Mouse (Mus musculus) erythroblast, embryonic 14.5 days (primary cell): Measurements from ENCODE around the gene Iqck. TPM values are rescaled to one million over a fixed set of nuclear protein-coding genes. Genes with fewer than 3 reads are reported as not detected.

Source experiments
- H3K27me3 ChIP-seq: 2 replicates; pipeline ENCODE4 v1.6.1; 2012; ENCODE audit warnings: inconsistent platforms; ENCODE audit not compliant: control insufficient read depth
- H3K36me3 ChIP-seq: 2 replicates; pipeline ENCODE4 v1.6.1; 2012; ENCODE audit warnings: mild to moderate bottlenecking, inconsistent platforms; ENCODE audit not compliant: control insufficient read depth
- H3K4me1 ChIP-seq: 2 replicates; pipeline ENCODE4 v1.6.1; 2012; ENCODE audit warnings: inconsistent platforms; ENCODE audit not compliant: control insufficient read depth
- H3K4me3 ChIP-seq: replicated peaks from 2 replicates; pipeline ENCODE3; 2012; ENCODE audit warnings: moderate library complexity, mild to moderate bottlenecking, inconsistent platforms
- H3K9me3 ChIP-seq: 2 replicates; pipeline ENCODE4 v1.6.1; 2012; ENCODE audit warnings: low read length, inconsistent platforms, mixed read lengths; ENCODE audit not compliant: control insufficient read depth
- GATA1 ChIP-seq: IDR thresholded peaks from 2 replicates; pipeline ENCODE4 v1.6.1; 2012; ENCODE audit warnings: low read length, inconsistent platforms, mixed read lengths
- TAL1 ChIP-seq: IDR thresholded peaks from 3 replicates; pipeline ENCODE4 v1.6.1; 2012; ENCODE audit warnings: low read length, inconsistent platforms, mixed read lengths
- polyA plus RNA-seq: library from polyadenylated mRNA; stranded (reverse); fragments of >175 nt; gene quantifications from 2 replicates; pipeline ENCODE4 v1.2.3, GENCODE M21; 2012

Gene Iqck
- polyA plus RNA-seq, 1 experiment = 0.01 TPM

GRCm38 (mm10) chr7:118935306-118935705, 79.8 kb downstream of the Iqck start:
- no peaks in the 10 kb centered on the region for H3K4me1 ChIP-seq
- H3K9me3 ChIP-seq = no peaks in the 10 kb centered on the region
- no peaks in the 10 kb centered on the region for H3K27me3 ChIP-seq
- H3K36me3 ChIP-seq = no peaks in the 10 kb centered on the region
- TF ChIP-seq GATA1 (no peak), TAL1 (no peak)
- no peak overlapping the region for H3K4me3 ChIP-seq

GRCm38 (mm10) chr7:118936844-118937243, 81.3 kb downstream of the Iqck start:
- Histone ChIP-seq H3K9me3 (no peaks in the 10 kb centered on the region), H3K36me3 (no peaks in the 10 kb centered on the region), H3K4me1 (no peaks in the 10 kb centered on the region), H3K4me3 (no peak overlapping the region), H3K27me3 (no peaks in the 10 kb centered on the region)
- no peak for TF ChIP-seq GATA1
- TF ChIP-seq TAL1 = no peak

GRCm38 (mm10) chr7:118937469-118938387, 82.2 kb downstream of the Iqck start:
- Histone ChIP-seq H3K36me3 (no peaks in the 10 kb centered on the region), H3K9me3 (no peaks in the 10 kb centered on the region), H3K4me1 (no peaks in the 10 kb centered on the region), H3K27me3 (no peaks in the 10 kb centered on the region), H3K4me3 (no peak overlapping the region)
- TF ChIP-seq GATA1 = no peak
- TF ChIP-seq TAL1 = no peak

GRCm38 (mm10) chr7:118942297-118942696, 86.7 kb downstream of the Iqck start:
- H3K36me3 ChIP-seq = no peaks in the 10 kb centered on the region
- no peaks in the 10 kb centered on the region for H3K27me3 ChIP-seq
- H3K9me3 ChIP-seq = no peaks in the 10 kb centered on the region
- TF ChIP-seq GATA1 (no peak), TAL1 (no peak)
- no peaks in the 10 kb centered on the region for H3K4me1 ChIP-seq
- H3K4me3 ChIP-seq = no peak overlapping the region

- Histone ChIP-seq H3K4me1 (no peaks in the 10 kb centered on the region), H3K4me3 (no peak overlapping the region), H3K27me3 (no peaks in the 10 kb centered on the region), H3K36me3 (no peaks in the 10 kb centered on the region), H3K9me3 (no peaks in the 10 kb centered on the region)
- no peak for TF ChIP-seq GATA1
- TF ChIP-seq TAL1 = no peak
Measured at GRCm38 (mm10) chr7:118943170-118943569, 87.6 kb downstream of the Iqck start.

GRCm38 (mm10) chr7:118944884-118945283, 89.3 kb downstream of the Iqck start:
- Histone ChIP-seq H3K27me3 (no peaks in the 10 kb centered on the region), H3K4me3 (no peak overlapping the region), H3K4me1 (no peaks in the 10 kb centered on the region), H3K9me3 (no peaks in the 10 kb centered on the region), H3K36me3 (no peaks in the 10 kb centered on the region)
- TF ChIP-seq GATA1 (no peak), TAL1 (no peak)

- TF ChIP-seq GATA1 (no peak), TAL1 (no peak)
- Histone ChIP-seq H3K27me3 (no peaks in the 10 kb centered on the region), H3K4me1 (no peaks in the 10 kb centered on the region), H3K36me3 (no peaks in the 10 kb centered on the region), H3K9me3 (no peaks in the 10 kb centered on the region), H3K4me3 (no peak overlapping the region)
Measured at GRCm38 (mm10) chr7:118947241-118947640, 91.7 kb downstream of the Iqck start.

GRCm38 (mm10) chr7:118948677-118949282, 93.2 kb downstream of the Iqck start:
- H3K36me3 ChIP-seq = no peaks in the 10 kb centered on the region
- no peaks in the 10 kb centered on the region for H3K9me3 ChIP-seq
- TF ChIP-seq GATA1 (no peak), TAL1 (no peak)
- H3K4me3 ChIP-seq = no peak overlapping the region
- no peaks in the 10 kb centered on the region for H3K4me1 ChIP-seq
- no peaks in the 10 kb centered on the region for H3K27me3 ChIP-seq

- Histone ChIP-seq H3K9me3 (no peaks in the 10 kb centered on the region), H3K4me3 (no peak overlapping the region), H3K4me1 (no peaks in the 10 kb centered on the region), H3K27me3 (no peaks in the 10 kb centered on the region), H3K36me3 (no peaks in the 10 kb centered on the region)
- TF ChIP-seq GATA1 (no peak), TAL1 (no peak)
Measured at GRCm38 (mm10) chr7:118949749-118950148, 94.2 kb downstream of the Iqck start.
